Mouse (Mus musculus): ENCODE measurements at regions not wholly inside any gene's neighbourhood (a gene's known extent, or its start where the extent isn't known, plus 50 kb on each side); places are given as distances from the start of the nearest gene placed in this dataset.

- TF ChIP-seq POLR2A (IDR thresholded peaks at IDR 0.05; ENCODE audit: control insufficient read depth, low read depth, low read length) (no peak), CTCF (IDR thresholded peaks at IDR 0.05; ENCODE audit: control insufficient read depth, insufficient read depth, insufficient replicate concordance, low read depth, low read length) (no peak)
Observed at GRCm38 (mm10) chr13:25754515-25755105, 484.3 kb upstream of the Nrsn1 start.
